Mouse (Mus musculus): ENCODE measurements around the gene Sun5.

DNA sequence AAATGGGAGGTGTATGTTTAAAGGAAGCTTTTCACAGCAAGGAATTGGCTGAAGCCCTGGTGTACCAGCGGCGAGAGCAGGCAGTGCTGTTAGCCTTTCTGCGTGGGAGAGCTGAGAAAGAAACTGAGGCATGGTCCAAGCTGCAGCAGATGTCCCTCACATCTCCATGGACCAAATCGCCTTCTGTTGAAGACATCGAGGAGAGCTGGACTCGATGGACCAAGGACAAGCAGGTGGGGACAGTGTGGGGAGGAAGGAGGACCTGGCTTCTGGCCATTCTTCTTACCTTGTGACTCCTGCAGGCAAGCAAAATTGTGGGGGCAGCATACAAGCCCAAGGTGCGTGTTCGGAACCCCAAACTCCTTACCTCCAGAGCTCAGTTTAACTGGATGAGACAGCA, 28.0 kb downstream of the Sun5 start:
- TF ChIP-seq CTCF (IDR thresholded peaks at IDR 0.05; ENCODE audit: borderline replicate concordance, control insufficient read depth, extremely low read depth, insufficient read depth, low read length, poor library complexity), result no peak
- no peak for TF ChIP-seq POLR2A (IDR thresholded peaks at IDR 0.05; ENCODE audit: control insufficient read depth, extremely low read depth, insufficient read depth, low read length, poor library complexity)
